Mouse (Mus musculus): ENCODE measurements at regions not wholly inside any gene's neighbourhood (a gene's known extent, or its start where the extent isn't known, plus 50 kb on each side); places are given as distances from the start of the nearest gene placed in this dataset.

GRCm38 (mm10) chr9:61694206-61694605 is 220.1 kb downstream of the Rplp1 start:
- WGBS = 66% methylated on average over 10 of the region's 10 CpGs
- ATAC-seq (ENCODE audit: low FRiP score, low read depth) = no peak
- no peaks in the 10 kb centered on the region for H3K9me3 ChIP-seq (ENCODE audit: control insufficient read depth, low read length)

GRCm38 (mm10) chr9:61690786-61691185 is 223.6 kb downstream of the Rplp1 start:
- H3K4me1 ChIP-seq (ENCODE audit: control insufficient read depth, insufficient read depth, low read length) = peaks cover 13% of the 10 kb centered on the region
- H3K4me2 ChIP-seq (replicated peaks; ENCODE audit: low read depth, low read length, severe bottlenecking) = no peak overlapping the region
- H3K4me3 ChIP-seq (replicated peaks; ENCODE audit: low read length) = no peak overlapping the region
- no peaks in the 10 kb centered on the region for H3K9me3 ChIP-seq (ENCODE audit: control insufficient read depth, low read length)
- no peak for TF ChIP-seq POLR2A (IDR thresholded peaks at IDR 0.05; ENCODE audit: borderline replicate concordance, extremely low read depth, insufficient read depth, insufficient read length)
- WGBS = 52% methylated on average over 3 of the region's 3 CpGs
- no peaks in the 10 kb centered on the region for H3K36me3 ChIP-seq (ENCODE audit: control insufficient read depth, insufficient read depth, low read length)
- H3K27me3 ChIP-seq (ENCODE audit: control insufficient read depth, insufficient read depth, low read length) = no peaks in the 10 kb centered on the region
- no peak overlapping the region for H3K9ac ChIP-seq (ENCODE audit: low read depth, low read length, severe bottlenecking)
- ATAC-seq (ENCODE audit: low FRiP score, low read depth) (no peak), DNase-seq (ENCODE audit: low spot score) (no peak)
- no peak overlapping the region for H3K27ac ChIP-seq (replicated peaks; ENCODE audit: low read depth, low read length)

More at GRCm38 (mm10) chr9:61694206-61694605, 220.1 kb downstream of the Rplp1 start:
- Histone ChIP-seq H3K4me3 (replicated peaks; ENCODE audit: low read length) (no peak overlapping the region), H3K4me1 (ENCODE audit: control insufficient read depth, insufficient read depth, low read length) (peaks cover 13% of the 10 kb centered on the region), H3K27me3 (ENCODE audit: control insufficient read depth, insufficient read depth, low read length) (no peaks in the 10 kb centered on the region), H3K27ac (replicated peaks; ENCODE audit: low read depth, low read length) (no peak overlapping the region), H3K9ac (ENCODE audit: low read depth, low read length, severe bottlenecking) (no peak overlapping the region), H3K36me3 (ENCODE audit: control insufficient read depth, insufficient read depth, low read length) (no peaks in the 10 kb centered on the region), H3K4me2 (replicated peaks; ENCODE audit: low read depth, low read length, severe bottlenecking) (no peak overlapping the region)
- DNase-seq (ENCODE audit: low spot score) = no peak
- TF ChIP-seq POLR2A (IDR thresholded peaks at IDR 0.05; ENCODE audit: borderline replicate concordance, extremely low read depth, insufficient read depth, insufficient read length) = no peak

- Histone ChIP-seq H3K9ac (ENCODE audit: low read depth, low read length, severe bottlenecking) (no peak overlapping the region), H3K9me3 (ENCODE audit: control insufficient read depth, low read length) (no peaks in the 10 kb centered on the region), H3K27me3 (ENCODE audit: control insufficient read depth, insufficient read depth, low read length) (no peaks in the 10 kb centered on the region), H3K4me1 (ENCODE audit: control insufficient read depth, insufficient read depth, low read length) (peaks cover 13% of the 10 kb centered on the region), H3K36me3 (ENCODE audit: control insufficient read depth, insufficient read depth, low read length) (no peaks in the 10 kb centered on the region), H3K4me2 (replicated peaks; ENCODE audit: low read depth, low read length, severe bottlenecking) (no peak overlapping the region), H3K4me3 (replicated peaks; ENCODE audit: low read length) (no peak overlapping the region), H3K27ac (replicated peaks; ENCODE audit: low read depth, low read length) (no peak overlapping the region)
- DNase-seq (ENCODE audit: low spot score) (no peak), ATAC-seq (ENCODE audit: low FRiP score, low read depth) (no peak)
- TF ChIP-seq POLR2A (IDR thresholded peaks at IDR 0.05; ENCODE audit: borderline replicate concordance, extremely low read depth, insufficient read depth, insufficient read length) = no peak
- WGBS = 30% methylated on average over 7 of the region's 7 CpGs
Observed at GRCm38 (mm10) chr9:61689939-61690338, 224.4 kb downstream of the Rplp1 start.

GRCm38 (mm10) chr9:61689516-61689915 is 224.8 kb downstream of the Rplp1 start:
- no peaks in the 10 kb centered on the region for H3K27me3 ChIP-seq (ENCODE audit: control insufficient read depth, insufficient read depth, low read length)
- no peak for TF ChIP-seq POLR2A (IDR thresholded peaks at IDR 0.05; ENCODE audit: borderline replicate concordance, extremely low read depth, insufficient read depth, insufficient read length)
- 19% methylated on average over 5 of the region's 5 CpGs for WGBS
- H3K4me3 ChIP-seq (replicated peaks; ENCODE audit: low read length) = no peak overlapping the region
- H3K9ac ChIP-seq (ENCODE audit: low read depth, low read length, severe bottlenecking) = no peak overlapping the region
- DNase-seq (ENCODE audit: low spot score) (no peak), ATAC-seq (ENCODE audit: low FRiP score, low read depth) (no peak)
- no peak overlapping the region for H3K27ac ChIP-seq (replicated peaks; ENCODE audit: low read depth, low read length)
- no peaks in the 10 kb centered on the region for H3K9me3 ChIP-seq (ENCODE audit: control insufficient read depth, low read length)
- no peak overlapping the region for H3K4me2 ChIP-seq (replicated peaks; ENCODE audit: low read depth, low read length, severe bottlenecking)
- no peaks in the 10 kb centered on the region for H3K36me3 ChIP-seq (ENCODE audit: control insufficient read depth, insufficient read depth, low read length)
- peaks cover 13% of the 10 kb centered on the region for H3K4me1 ChIP-seq (ENCODE audit: control insufficient read depth, insufficient read depth, low read length)

- Histone ChIP-seq H3K27ac (replicated peaks; ENCODE audit: low read depth, low read length) (no peak overlapping the region), H3K9me3 (ENCODE audit: control insufficient read depth, low read length) (no peaks in the 10 kb centered on the region), H3K4me2 (replicated peaks; ENCODE audit: low read depth, low read length, severe bottlenecking) (no peak overlapping the region), H3K9ac (ENCODE audit: low read depth, low read length, severe bottlenecking) (no peak overlapping the region), H3K4me1 (ENCODE audit: control insufficient read depth, insufficient read depth, low read length) (peaks cover 25% of the 10 kb centered on the region), H3K4me3 (replicated peaks; ENCODE audit: low read length) (no peak overlapping the region), H3K36me3 (ENCODE audit: control insufficient read depth, insufficient read depth, low read length) (no peaks in the 10 kb centered on the region), H3K27me3 (ENCODE audit: control insufficient read depth, insufficient read depth, low read length) (no peaks in the 10 kb centered on the region)
- 14% methylated on average over 4 of the region's 4 CpGs for WGBS
- no peak for ATAC-seq (ENCODE audit: low FRiP score, low read depth)
- DNase-seq (ENCODE audit: low spot score) = no peak
- TF ChIP-seq POLR2A (IDR thresholded peaks at IDR 0.05; ENCODE audit: borderline replicate concordance, extremely low read depth, insufficient read depth, insufficient read length) = no peak
Observed at GRCm38 (mm10) chr9:61683557-61683956, 230.8 kb downstream of the Rplp1 start.

GRCm38 (mm10) chr9:61682744-61683259 is 231.5 kb downstream of the Rplp1 start:
- peaks cover 25% of the 10 kb centered on the region for H3K4me1 ChIP-seq (ENCODE audit: control insufficient read depth, insufficient read depth, low read length)
- no peak overlapping the region for H3K4me2 ChIP-seq (replicated peaks; ENCODE audit: low read depth, low read length, severe bottlenecking)
- H3K27ac ChIP-seq (replicated peaks; ENCODE audit: low read depth, low read length) = no peak overlapping the region
- ATAC-seq (ENCODE audit: low FRiP score, low read depth) = no peak
- TF ChIP-seq POLR2A (IDR thresholded peaks at IDR 0.05; ENCODE audit: borderline replicate concordance, extremely low read depth, insufficient read depth, insufficient read length) = no peak
- H3K4me3 ChIP-seq (replicated peaks; ENCODE audit: low read length) = no peak overlapping the region
- no peak for DNase-seq (ENCODE audit: low spot score)
- no peaks in the 10 kb centered on the region for H3K27me3 ChIP-seq (ENCODE audit: control insufficient read depth, insufficient read depth, low read length)
- no peaks in the 10 kb centered on the region for H3K36me3 ChIP-seq (ENCODE audit: control insufficient read depth, insufficient read depth, low read length)
- no peak overlapping the region for H3K9ac ChIP-seq (ENCODE audit: low read depth, low read length, severe bottlenecking)
- WGBS = 79% methylated on average over 5 of the region's 5 CpGs
- H3K9me3 ChIP-seq (ENCODE audit: control insufficient read depth, low read length) = no peaks in the 10 kb centered on the region

Data from limb, embryonic 14.5 days (tissue).